Mouse (Mus musculus) forebrain, embryonic 13.5 days (tissue): ENCODE measurements around the gene Mlycd. TPM values are rescaled to one million over a fixed set of nuclear protein-coding genes. Genes with fewer than 3 reads are reported as not detected.
A peak's percentile ranks its signal among the peaks of the same experiment; 100 is the strongest.

Experiments
- ATAC-seq: fragments of 200-750 bp; cut with Nextera tagmentation; 2 replicates; pipeline ENCODE4 v1.8.0; 2017
- H3K27ac ChIP-seq: fragments of 300-500 bp; sonication (generic); 2 replicates; pipeline ENCODE4 v1.5.1; 2015; ENCODE audit warnings: inconsistent platforms, mild to moderate bottlenecking, moderate library complexity
- H3K27me3 ChIP-seq: fragments of 300-500 bp; sonication (generic); 2 replicates; pipeline ENCODE4 v1.6.1; 2015; ENCODE audit warnings: mild to moderate bottlenecking, inconsistent platforms
- H3K36me3 ChIP-seq: fragments of 300-500 bp; sonication (generic); 2 replicates; pipeline ENCODE4 v1.6.1; 2015; ENCODE audit warnings: mild to moderate bottlenecking, inconsistent platforms; ENCODE audit not compliant: poor library complexity, severe bottlenecking
- H3K4me1 ChIP-seq: fragments of 300-500 bp; sonication (generic); 2 replicates; pipeline ENCODE4 v1.6.1; 2015; ENCODE audit warnings: inconsistent platforms
- H3K4me2 ChIP-seq: fragments of 300-500 bp; sonication (generic); 2 replicates; pipeline ENCODE4 v1.6.1; 2015; ENCODE audit warnings: inconsistent platforms, mild to moderate bottlenecking, moderate library complexity
- H3K4me3 ChIP-seq: fragments of 300-500 bp; sonication (generic); 2 replicates; pipeline ENCODE4 v1.5.1; 2015; ENCODE audit warnings: mild to moderate bottlenecking, inconsistent platforms
- H3K9ac ChIP-seq: fragments of 300-500 bp; sonication (generic); 2 replicates; pipeline ENCODE4 v1.6.1; 2015; ENCODE audit warnings: mild to moderate bottlenecking, inconsistent platforms
- H3K9me3 ChIP-seq: fragments of 300-500 bp; sonication (generic); replicated peaks from 2 replicates; pipeline ENCODE4 v1.6.1; 2016; ENCODE audit warnings: inconsistent platforms
- WGBS: fragments of 180-500 bp; shearing (Covaris S2); methylation state at CpG from one replicate; pipeline ENCODE4 v1.1.7; 2015; 5-methylcytosine and 5-hydroxymethylcytosine counted together
- polyA plus RNA-seq: library from polyadenylated mRNA; unstranded; fragments of >200 nt; fragmentation: Nextera tagmentation; extraction: Ambion mirVana; gene quantifications from 2 replicates; pipeline ENCODE4 v1.2.1, GENCODE M21; 2015

Mlycd gene
- polyA plus RNA-seq, 1 experiment from 2014 or later: 11.0 TPM

DNA sequence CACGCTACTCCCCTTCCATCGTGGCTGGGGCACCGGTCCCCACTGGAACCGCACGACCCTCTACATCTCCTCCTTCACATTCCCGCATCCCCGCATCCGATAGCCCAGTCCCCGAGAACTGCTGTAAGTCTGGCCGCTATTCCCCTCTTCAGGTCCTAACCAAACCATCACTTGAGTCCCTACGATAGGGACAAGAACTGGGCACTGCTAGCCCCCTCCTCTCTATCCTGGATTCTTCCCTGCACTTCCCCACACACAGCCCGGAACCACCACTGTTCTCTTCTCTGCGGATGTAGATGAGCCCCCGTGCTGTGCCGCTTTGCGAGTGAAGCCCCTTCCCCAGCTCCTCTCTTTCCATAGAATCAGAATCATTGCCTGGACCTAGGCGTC, 53.1 kb downstream of the Mlycd start:
- Histone ChIP-seq H3K4me3 (peak overlapping the region; percentile 67), H3K27me3 (peaks cover 29% of the 10 kb centered on the region), H3K36me3 (no peaks in the 10 kb centered on the region), H3K27ac (no peak overlapping the region), H3K9me3 (no peaks in the 10 kb centered on the region), H3K4me2 (peak overlapping the region; percentile 88), H3K9ac (peak overlapping the region; percentile 74), H3K4me1 (peaks cover 12% of the 10 kb centered on the region; the same call in 1 of the 2 replicates)
- ATAC-seq: no peak; the same call in 1 of the 2 replicates
- 2% methylated on average over 17 of the region's 17 CpGs for WGBS

DNA sequence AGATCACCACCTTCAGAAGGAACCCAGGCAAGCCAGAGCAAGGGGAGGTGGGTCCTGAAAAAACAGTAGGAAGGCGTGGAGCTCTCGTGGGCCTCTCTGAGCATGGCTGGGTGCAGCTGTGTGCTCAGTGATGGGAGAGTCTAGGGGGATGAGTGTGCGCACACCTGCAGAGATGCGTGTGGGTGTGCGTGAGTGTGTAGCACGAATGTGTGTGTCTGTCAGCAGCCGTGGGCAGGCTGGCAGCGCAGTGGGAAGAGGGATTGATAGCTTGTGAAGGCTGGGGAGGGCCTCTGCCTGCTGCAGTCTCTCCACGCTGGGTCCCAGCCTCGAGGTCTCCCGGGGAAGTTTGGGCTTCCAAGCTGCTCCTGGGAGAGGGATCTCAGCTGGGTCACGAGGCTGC, 54.9 kb downstream of the Mlycd start:
- no peak for ATAC-seq
- H3K27me3 ChIP-seq: peaks cover 29% of the 10 kb centered on the region
- H3K9ac ChIP-seq: no peak overlapping the region
- H3K4me1 ChIP-seq: peaks cover 12% of the 10 kb centered on the region; the same call in 1 of the 2 replicates
- H3K36me3 ChIP-seq: no peaks in the 10 kb centered on the region
- H3K4me2 ChIP-seq: no peak overlapping the region
- WGBS: 83% methylated on average over 12 of the region's 12 CpGs
- no peak overlapping the region for H3K27ac ChIP-seq
- H3K4me3 ChIP-seq: no peak overlapping the region
- H3K9me3 ChIP-seq: no peaks in the 10 kb centered on the region

DNA sequence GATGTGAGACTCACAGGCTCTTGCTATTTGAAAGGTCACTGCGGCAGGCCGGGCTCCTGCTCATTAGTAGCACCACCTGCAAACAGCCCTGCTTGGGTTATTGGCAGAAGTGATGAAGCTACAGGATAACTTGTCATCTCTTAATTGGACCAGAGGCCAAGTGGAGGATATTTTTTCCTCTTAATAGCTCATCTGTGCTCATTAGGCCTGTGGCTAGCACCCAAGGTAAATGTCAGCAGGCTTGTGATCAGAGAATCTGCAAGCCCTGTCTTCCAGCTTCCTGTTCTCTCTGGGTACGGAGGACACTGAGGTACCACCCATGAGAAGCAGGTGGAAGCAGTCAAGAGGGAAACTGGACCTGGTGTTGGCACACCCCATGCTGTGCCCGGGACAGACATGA, 56.5 kb downstream of the Mlycd start:
- Histone ChIP-seq H3K4me2 (no peak overlapping the region), H3K4me1 (peaks cover 12% of the 10 kb centered on the region; the same call in 1 of the 2 replicates), H3K36me3 (no peaks in the 10 kb centered on the region), H3K27me3 (peaks cover 26% of the 10 kb centered on the region), H3K9me3 (no peaks in the 10 kb centered on the region), H3K9ac (no peak overlapping the region), H3K27ac (no peak overlapping the region), H3K4me3 (no peak overlapping the region)
- no peak for ATAC-seq
- WGBS: 82% methylated on average over 4 of the region's 4 CpGs

DNA sequence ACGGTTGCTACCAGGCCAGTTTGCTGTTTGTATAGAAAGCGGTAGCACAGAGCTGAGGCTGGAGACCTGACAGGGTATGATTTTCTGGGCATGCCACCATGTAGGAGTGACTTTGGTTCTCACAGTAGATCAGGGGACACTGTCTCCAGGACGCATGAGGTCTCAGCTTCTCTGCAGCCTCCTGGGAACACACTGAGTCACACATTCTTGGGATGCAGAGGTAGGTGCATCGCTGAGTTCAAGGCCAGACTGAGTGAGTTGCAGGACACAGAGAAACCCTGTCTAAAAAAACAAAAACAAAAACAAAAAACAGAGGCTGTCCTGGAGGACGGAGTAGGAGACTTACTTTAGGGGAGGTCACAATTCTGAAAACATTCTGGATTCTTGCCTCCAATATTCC, 58.2 kb downstream of the Mlycd start:
- 90% methylated on average over 5 of the region's 5 CpGs for WGBS
- H3K4me2 ChIP-seq: no peak overlapping the region
- ATAC-seq: no peak
- H3K9me3 ChIP-seq: no peaks in the 10 kb centered on the region
- no peak overlapping the region for H3K27ac ChIP-seq
- no peak overlapping the region for H3K9ac ChIP-seq
- H3K36me3 ChIP-seq: no peaks in the 10 kb centered on the region
- no peak overlapping the region for H3K4me3 ChIP-seq
- H3K4me1 ChIP-seq: peaks cover 3% of the 10 kb centered on the region; the same call in 1 of the 2 replicates
- H3K27me3 ChIP-seq: peaks cover 18% of the 10 kb centered on the region

DNA sequence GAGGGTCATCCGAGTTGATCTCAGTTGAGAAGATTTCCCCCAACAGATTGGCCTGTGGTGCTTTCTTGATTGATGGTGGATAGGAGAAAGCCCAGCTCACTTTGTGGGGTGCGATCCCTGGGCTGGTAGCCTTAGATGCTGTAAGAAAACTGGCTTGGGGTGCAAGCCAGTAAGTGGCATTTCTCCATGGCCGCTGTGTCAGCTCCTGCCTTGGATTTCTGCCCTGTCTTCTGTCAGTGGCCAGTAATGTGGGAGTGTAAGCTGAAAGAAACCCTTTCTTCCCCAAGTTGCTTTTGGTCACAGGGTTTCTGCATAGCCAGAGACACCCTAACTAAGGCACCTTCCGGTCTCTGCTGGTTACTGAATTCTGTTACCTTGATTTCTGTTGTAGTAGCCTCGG, 61.4 kb downstream of the Mlycd start:
- Histone ChIP-seq H3K4me2 (no peak overlapping the region), H3K36me3 (no peaks in the 10 kb centered on the region), H3K4me3 (no peak overlapping the region), H3K9ac (no peak overlapping the region), H3K9me3 (no peaks in the 10 kb centered on the region), H3K27me3 (no peaks in the 10 kb centered on the region), H3K27ac (no peak overlapping the region), H3K4me1 (peaks cover 16% of the 10 kb centered on the region)
- no peak for ATAC-seq
- WGBS: 89% methylated on average over 5 of the region's 5 CpGs

DNA sequence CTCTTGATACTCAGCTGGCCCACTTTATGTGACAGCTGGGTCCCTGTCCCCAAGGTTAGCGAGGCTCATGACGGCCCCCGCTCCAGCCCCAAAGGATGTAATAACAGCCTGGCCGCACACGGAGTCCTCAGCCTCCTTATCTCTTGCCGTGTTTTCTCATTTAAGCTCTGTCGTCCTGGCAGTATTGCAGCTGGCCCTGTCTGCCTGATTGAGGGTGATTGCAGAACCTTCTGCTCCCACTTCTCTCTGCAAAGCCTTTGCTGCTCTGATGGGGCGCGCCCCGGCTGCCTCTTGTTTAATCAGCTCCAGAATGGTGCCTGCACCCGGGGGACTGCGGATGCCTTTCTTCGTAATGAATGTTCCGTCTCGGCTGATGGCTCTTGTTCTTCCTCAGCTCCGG, 65.0 kb downstream of the Mlycd start:
- WGBS: 49% methylated on average over 16 of the region's 16 CpGs
- Histone ChIP-seq H3K27ac (peak overlapping the region; percentile 71), H3K9me3 (no peaks in the 10 kb centered on the region), H3K27me3 (peaks cover 6% of the 10 kb centered on the region), H3K4me3 (no peak overlapping the region), H3K9ac (0 out of 2 replicates have a peak overlapping the region, but pooled peaks have one; percentile 8), H3K4me1 (peaks cover 33% of the 10 kb centered on the region), H3K36me3 (no peaks in the 10 kb centered on the region), H3K4me2 (no peak overlapping the region)
- peak; percentile 40; the same call in 1 of the 2 replicates for ATAC-seq

Other genes starting within 250 kb of the Mlycd start
- 465 and 467 TPM in 2 replicates for gene Hsbp1, start 50.4 kb upstream of the Mlycd start, polyA plus RNA-seq
- gene Osgin1, start 39.2 kb downstream of the Mlycd start, polyA plus RNA-seq: 0.14 and 0.37 TPM in 2 replicates
- 13.3 and 15.3 TPM in 2 replicates for gene Necab2, start 51.8 kb downstream of the Mlycd start, polyA plus RNA-seq
- not detected in 2 replicates for gene Slc38a8, start 106.8 kb downstream of the Mlycd start, polyA plus RNA-seq
- gene Mbtps1, start 163.9 kb downstream of the Mlycd start, polyA plus RNA-seq: 67.2 and 70.5 TPM in 2 replicates
- gene Hsdl1, start 180.3 kb downstream of the Mlycd start, polyA plus RNA-seq: 109 and 130 TPM in 2 replicates
- gene Dnaaf1, start 180.4 kb downstream of the Mlycd start, polyA plus RNA-seq: 0.19 and 0.62 TPM in 2 replicates
- gene Taf1c, start 210.3 kb downstream of the Mlycd start, polyA plus RNA-seq: 15.2 and 16.8 TPM in 2 replicates
- not detected in 2 replicates for gene Adad2, start 217.9 kb downstream of the Mlycd start, polyA plus RNA-seq
- 0.17 TPM in 1 of 2 replicates, not detected in the other for gene Kcng4, start 240.8 kb downstream of the Mlycd start, polyA plus RNA-seq